Mouse (Mus musculus) ES-CJ7 (cell line): ENCODE measurements at regions not wholly inside any gene's neighbourhood (a gene's known extent, or its start where the extent isn't known, plus 50 kb on each side); places are given as distances from the start of the nearest gene placed in this dataset.

ENCODE experiments used
- DNase-seq: peaks from one replicate; pipeline ENCODE4 v3.0.0; 2011; ENCODE audit warnings: low read depth, low spot score

GRCm38 (mm10) chrX:99415701-99416100 lies 55.4 kb downstream of the Pja1 start:
- DNase-seq = no peak

DNA sequence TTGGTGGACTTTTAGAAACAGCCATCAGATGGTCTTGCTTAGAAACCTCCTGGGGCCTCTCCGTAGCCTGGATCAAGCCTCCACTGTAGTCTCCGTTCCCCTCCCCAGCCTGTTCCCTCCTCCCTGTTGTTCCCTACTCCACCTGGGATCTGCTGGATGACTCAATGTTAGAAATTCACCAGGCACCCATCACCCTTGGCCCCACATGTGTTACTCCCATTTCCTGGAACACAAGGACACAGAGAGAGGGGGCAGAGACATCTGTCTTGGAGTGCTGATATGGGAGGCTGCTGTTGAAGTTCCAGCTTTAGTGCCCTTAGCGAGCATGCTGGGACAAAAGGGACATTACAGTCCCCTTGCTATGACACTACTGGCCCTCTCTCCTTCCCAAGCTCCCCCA lies 60.1 kb downstream of the Pja1 start:
- no peak for DNase-seq

GRCm38 (mm10) chrX:99409858-99410257 lies 61.2 kb downstream of the Pja1 start:
- no peak for DNase-seq

GRCm38 (mm10) chrX:99409331-99409730 lies 61.7 kb downstream of the Pja1 start:
- no peak for DNase-seq

- DNase-seq = no peak
Measured at GRCm38 (mm10) chrX:99408804-99409203, 62.3 kb downstream of the Pja1 start.

- no peak for DNase-seq
Measured at GRCm38 (mm10) chrX:99405843-99406242, 65.2 kb downstream of the Pja1 start.

GRCm38 (mm10) chrX:99403521-99404149 lies 67.4 kb downstream of the Pja1 start:
- DNase-seq = no peak

DNA sequence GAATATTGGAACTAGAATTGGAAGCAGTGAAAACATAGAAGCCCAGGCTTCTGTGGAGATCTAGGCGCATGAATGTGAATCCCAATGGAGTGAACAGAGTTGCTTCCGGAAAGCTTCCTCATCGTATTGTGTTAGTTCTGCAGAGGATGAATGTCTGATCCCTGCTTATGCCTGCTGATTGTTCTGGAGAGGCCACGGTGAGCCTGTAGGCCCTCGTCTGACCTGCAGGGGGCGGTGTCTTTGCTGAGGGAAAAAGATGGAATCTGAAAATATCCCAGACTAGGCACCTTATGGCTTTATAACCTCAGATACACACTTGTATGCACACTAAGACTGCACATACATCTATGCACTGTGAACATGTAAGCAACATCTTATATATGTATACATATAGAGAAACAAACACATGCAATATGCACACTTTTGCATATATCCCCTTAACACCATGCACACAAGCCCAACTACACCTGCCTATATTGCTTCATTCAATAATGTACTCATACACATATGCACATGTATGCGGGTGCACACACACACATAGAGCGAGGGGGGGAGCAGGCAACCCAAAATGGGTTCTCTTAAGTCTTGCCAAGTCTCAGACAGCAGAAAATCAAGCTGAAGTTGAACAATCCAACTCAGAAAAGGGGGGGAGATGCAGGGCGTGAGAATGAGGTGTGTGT lies 68.1 kb downstream of the Pja1 start:
- DNase-seq = peak; percentile 21

GRCm38 (mm10) chrX:99397344-99397743 lies 73.7 kb downstream of the Pja1 start:
- DNase-seq = no peak

DNA sequence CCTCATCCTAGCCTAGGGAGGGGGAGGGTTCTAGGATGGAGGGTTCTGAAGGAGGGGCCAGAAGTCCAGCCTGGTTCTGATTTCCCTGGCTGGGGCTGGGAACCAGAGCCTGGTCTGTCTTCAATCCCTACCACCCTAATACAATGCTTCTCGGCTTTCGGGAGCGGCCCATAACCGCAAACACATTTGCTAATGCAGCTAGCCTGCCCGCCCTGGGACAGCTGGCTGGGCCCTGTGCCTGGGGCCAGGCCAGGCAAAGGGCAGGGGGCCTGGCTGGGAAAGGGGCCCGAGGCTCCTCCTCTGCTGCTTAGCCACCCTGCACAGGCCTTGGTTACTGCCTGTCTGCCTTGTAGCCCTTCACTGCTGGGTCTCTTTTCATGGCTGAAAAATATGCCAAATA lies 74.9 kb downstream of the Pja1 start:
- DNase-seq = no peak

DNA sequence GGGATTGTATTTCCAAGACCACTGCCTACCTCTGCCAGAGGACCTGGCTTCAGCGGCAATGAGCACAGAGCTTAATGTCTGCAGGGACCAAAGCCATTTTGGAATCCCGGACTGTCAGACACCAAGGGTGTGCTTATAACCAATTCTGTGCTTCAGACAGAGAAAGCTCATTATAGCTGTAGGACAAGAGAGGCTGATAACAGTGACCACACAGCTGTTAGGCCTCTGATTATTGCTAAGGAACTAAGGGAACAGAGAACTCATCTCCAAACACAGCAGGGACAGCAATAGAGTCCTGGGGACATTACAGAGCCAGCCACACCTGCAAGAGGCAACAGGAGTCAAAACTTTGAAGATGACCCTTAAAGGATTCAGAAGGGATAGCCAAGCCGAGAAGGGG lies 76.0 kb downstream of the Pja1 start:
- DNase-seq = no peak

DNA sequence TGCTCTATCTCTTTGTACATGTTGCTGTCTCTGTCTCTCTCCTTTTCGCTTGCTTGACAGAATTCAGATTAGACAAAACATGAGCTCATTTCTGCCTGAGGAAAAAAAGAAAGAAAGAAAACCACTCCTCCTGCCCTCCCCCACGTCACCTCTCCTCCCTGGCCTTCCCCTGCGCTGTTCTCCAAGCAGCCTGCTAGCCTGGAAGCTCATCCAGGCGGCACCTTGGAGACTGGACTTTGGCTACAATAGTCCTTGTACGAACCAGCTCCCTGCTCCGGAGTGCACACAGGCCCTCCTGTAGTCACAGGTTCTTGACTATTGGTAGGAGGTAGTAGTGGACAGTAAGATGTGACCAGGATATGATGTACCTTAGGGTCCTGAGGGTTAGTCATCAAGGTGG lies 79.4 kb downstream of the Pja1 start:
- DNase-seq = no peak

- no peak for DNase-seq
Measured at GRCm38 (mm10) chrX:99390462-99390838, 80.6 kb downstream of the Pja1 start.

GRCm38 (mm10) chrX:99389778-99390461 lies 81.2 kb downstream of the Pja1 start:
- DNase-seq = no peak

GRCm38 (mm10) chrX:99370711-99371110 lies 100.4 kb downstream of the Pja1 start:
- no peak for DNase-seq

GRCm38 (mm10) chrX:99369258-99369900 lies 101.7 kb downstream of the Pja1 start:
- DNase-seq = no peak

DNA sequence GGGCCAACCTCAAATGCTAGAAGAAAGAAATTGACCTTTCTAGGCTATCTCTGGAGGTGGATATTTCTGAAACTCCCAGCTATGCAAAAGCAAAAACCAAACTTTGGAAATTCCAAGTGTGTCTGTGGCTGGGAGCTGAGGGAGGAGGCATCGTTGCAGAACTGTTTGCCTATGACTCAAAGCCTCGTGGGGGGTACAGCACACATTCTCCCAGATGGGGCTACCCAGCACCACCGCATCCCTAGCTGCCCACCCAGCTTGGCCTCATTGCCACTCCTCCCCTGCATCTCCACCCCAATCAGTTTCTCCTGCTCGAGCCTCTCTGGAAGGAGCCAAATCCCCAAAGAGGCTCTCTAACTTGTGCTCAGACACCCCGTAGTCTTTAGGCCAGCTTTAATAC lies 107.0 kb downstream of the Pja1 start:
- DNase-seq = no peak

- no peak for DNase-seq
Measured at GRCm38 (mm10) chrX:99360095-99360890, 110.8 kb downstream of the Pja1 start.

DNA sequence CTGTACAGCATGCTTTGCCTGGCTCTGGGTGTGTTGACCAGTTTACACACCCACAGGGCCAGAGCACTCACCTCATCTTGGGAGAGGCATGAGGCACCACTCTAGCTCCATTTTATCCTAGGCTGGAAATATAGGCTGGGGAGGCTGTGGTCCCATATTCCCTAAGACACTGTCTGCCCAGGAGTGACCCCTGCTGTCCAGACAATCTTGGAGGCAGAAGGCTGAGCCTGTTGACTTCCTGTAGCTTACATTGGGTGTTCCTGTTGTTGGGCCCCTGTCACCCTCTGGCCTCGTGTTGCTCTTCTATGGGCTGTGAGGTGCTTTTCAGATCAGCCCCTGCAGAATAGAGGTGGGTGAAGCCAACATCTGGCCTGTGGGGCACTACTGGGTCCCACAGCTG lies 112.3 kb downstream of the Pja1 start:
- DNase-seq = no peak

- DNase-seq = no peak
Measured at GRCm38 (mm10) chrX:99358051-99358617, 112.9 kb downstream of the Pja1 start.

- DNase-seq = no peak
Measured at GRCm38 (mm10) chrX:99355128-99355527, 115.9 kb downstream of the Pja1 start.
